Mouse (Mus musculus): ENCODE measurements around the gene 2310046K23Rik.

- TF ChIP-seq POLR2A (IDR thresholded peaks at IDR 0.05; ENCODE audit: low read depth, low read length) = no peak
- TF ChIP-seq CTCF (IDR thresholded peaks at IDR 0.05; ENCODE audit: extremely low read depth, insufficient read depth, insufficient read length, insufficient replicate concordance) = no peak
Measured at GRCm38 (mm10) chr3:92579508-92579907, 45.2 kb upstream of the 2310046K23Rik start.
